Mouse (Mus musculus) hindbrain, embryonic 10.5 days (tissue): ENCODE data around the gene Slc9a5. TPM values are rescaled to one million over a fixed set of nuclear protein-coding genes. Genes with fewer than 3 reads are reported as not detected.

ENCODE experiments used
- DNase-seq: peaks from one replicate; pipeline ENCODE4 v3.0.0-alpha.2; 2017; ENCODE audit warnings: low spot score
- H3K27ac ChIP-seq: fragments of 300-500 bp; sonication (generic); 2 replicates; pipeline ENCODE4 v1.5.1; 2016; ENCODE audit warnings: mild to moderate bottlenecking, moderate library complexity
- H3K27me3 ChIP-seq: fragments of 300-500 bp; sonication (generic); 2 replicates; pipeline ENCODE4 v1.6.1; 2016; ENCODE audit warnings: mild to moderate bottlenecking; ENCODE audit not compliant: poor library complexity, insufficient read depth, severe bottlenecking
- H3K36me3 ChIP-seq: fragments of 300-500 bp; sonication (generic); 2 replicates; pipeline ENCODE4 v1.6.1; 2016; ENCODE audit warnings: mild to moderate bottlenecking, moderate library complexity
- H3K4me1 ChIP-seq: fragments of 300-500 bp; sonication (generic); replicated peaks from 2 replicates; pipeline ENCODE4 v1.6.1; 2016; ENCODE audit warnings: mild to moderate bottlenecking
- H3K4me3 ChIP-seq: fragments of 300-500 bp; sonication (generic); 2 replicates; pipeline ENCODE4 v1.5.1; 2016; ENCODE audit warnings: mild to moderate bottlenecking, moderate library complexity
- H3K9me3 ChIP-seq: fragments of 300-500 bp; sonication (generic); 2 replicates; pipeline ENCODE4 v1.6.1; 2016; ENCODE audit warnings: mild to moderate bottlenecking, moderate library complexity
- WGBS: fragments of 180-500 bp; shearing (Covaris S2); methylation state at CpG from one replicate; pipeline ENCODE4 v1.1.7; 2016; 5-methylcytosine and 5-hydroxymethylcytosine counted together
- polyA plus RNA-seq: library from polyadenylated mRNA; unstranded; fragments of >200 nt; fragmentation: Nextera tagmentation; extraction: Ambion mirVana; gene quantifications from 2 replicates; pipeline ENCODE4 v1.2.1, GENCODE M21; 2016

The Slc9a5 gene
- polyA plus RNA-seq, 1 experiment from 2014 or later, result 4.1 TPM

GRCm38 (mm10) chr8:105331931-105332330 is 16.7 kb upstream of the Slc9a5 start:
- Histone ChIP-seq H3K27ac (no peak overlapping the region), H3K9me3 (no peaks in the 10 kb centered on the region), H3K4me1 (peaks cover 7% of the 10 kb centered on the region), H3K4me3 (no peak overlapping the region), H3K27me3 (peaks cover 5% of the 10 kb centered on the region; the same call in 1 of the 2 replicates), H3K36me3 (peaks cover 93% of the 10 kb centered on the region)
- WGBS, result 94% methylated on average over 9 of the region's 9 CpGs
- no peak for DNase-seq

- 86% methylated on average over 2 of the region's 2 CpGs for WGBS
- Histone ChIP-seq H3K9me3 (no peaks in the 10 kb centered on the region), H3K36me3 (peaks cover 99% of the 10 kb centered on the region), H3K4me1 (peaks cover 1% of the 10 kb centered on the region), H3K4me3 (no peak overlapping the region), H3K27me3 (peaks cover 11% of the 10 kb centered on the region; the same call in 1 of the 2 replicates), H3K27ac (no peak overlapping the region)
- no peak for DNase-seq
Observed at GRCm38 (mm10) chr8:105332523-105332922, 16.1 kb upstream of the Slc9a5 start.

GRCm38 (mm10) chr8:105336373-105337130 is 12.1 kb upstream of the Slc9a5 start:
- no peak for DNase-seq
- no peak overlapping the region for H3K4me3 ChIP-seq
- no peak overlapping the region for H3K27ac ChIP-seq
- peaks cover 5% of the 10 kb centered on the region; the same call in 1 of the 2 replicates for H3K4me1 ChIP-seq
- H3K36me3 ChIP-seq, result peaks cover 73% of the 10 kb centered on the region
- WGBS, result 49% methylated on average over 32 of the region's 32 CpGs
- peaks cover 11% of the 10 kb centered on the region; the same call in 1 of the 2 replicates for H3K27me3 ChIP-seq
- no peaks in the 10 kb centered on the region for H3K9me3 ChIP-seq

- Histone ChIP-seq H3K4me3 (no peak overlapping the region), H3K27ac (no peak overlapping the region), H3K4me1 (peaks cover 5% of the 10 kb centered on the region; the same call in 1 of the 2 replicates), H3K36me3 (peaks cover 49% of the 10 kb centered on the region), H3K9me3 (no peaks in the 10 kb centered on the region), H3K27me3 (peaks cover 11% of the 10 kb centered on the region; the same call in 1 of the 2 replicates)
- 67% methylated on average over 4 of the region's 4 CpGs for WGBS
- no peak for DNase-seq
Observed at GRCm38 (mm10) chr8:105338992-105339391, 9.7 kb upstream of the Slc9a5 start.

GRCm38 (mm10) chr8:105339886-105340635 is 8.6 kb upstream of the Slc9a5 start:
- WGBS, result 85% methylated on average over 6 of the region's 6 CpGs
- H3K27me3 ChIP-seq, result peaks cover 11% of the 10 kb centered on the region; the same call in 1 of the 2 replicates
- H3K36me3 ChIP-seq, result peaks cover 38% of the 10 kb centered on the region
- H3K4me1 ChIP-seq, result peaks cover 15% of the 10 kb centered on the region
- DNase-seq, result no peak
- H3K27ac ChIP-seq, result no peak overlapping the region
- H3K9me3 ChIP-seq, result no peaks in the 10 kb centered on the region
- no peak overlapping the region for H3K4me3 ChIP-seq

GRCm38 (mm10) chr8:105341399-105341798 is 7.2 kb upstream of the Slc9a5 start:
- no peaks in the 10 kb centered on the region for H3K9me3 ChIP-seq
- H3K27ac ChIP-seq, result no peak overlapping the region
- DNase-seq, result no peak
- H3K27me3 ChIP-seq, result peaks cover 14% of the 10 kb centered on the region; the same call in 1 of the 2 replicates
- peaks cover 25% of the 10 kb centered on the region for H3K36me3 ChIP-seq
- peaks cover 28% of the 10 kb centered on the region for H3K4me1 ChIP-seq
- H3K4me3 ChIP-seq, result no peak overlapping the region
- WGBS, result 50% methylated on average over 8 of the region's 8 CpGs

- H3K9me3 ChIP-seq, result no peaks in the 10 kb centered on the region
- WGBS, result 81% methylated on average over 4 of the region's 4 CpGs
- H3K36me3 ChIP-seq, result peaks cover 11% of the 10 kb centered on the region
- no peak for DNase-seq
- 0 out of 2 replicates have a peak, but pooled peaks cover 10% of the 10 kb centered on the region for H3K27me3 ChIP-seq
- H3K27ac ChIP-seq, result no peak overlapping the region
- H3K4me1 ChIP-seq, result peaks cover 42% of the 10 kb centered on the region
- H3K4me3 ChIP-seq, result no peak overlapping the region
Observed at GRCm38 (mm10) chr8:105342768-105343167, 5.9 kb upstream of the Slc9a5 start.

- 0 out of 2 replicates have a peak, but pooled peaks cover 10% of the 10 kb centered on the region for H3K27me3 ChIP-seq
- WGBS, result 84% methylated on average over 8 of the region's 8 CpGs
- no peak overlapping the region for H3K27ac ChIP-seq
- H3K4me1 ChIP-seq, result peaks cover 54% of the 10 kb centered on the region
- no peak overlapping the region for H3K4me3 ChIP-seq
- H3K9me3 ChIP-seq, result no peaks in the 10 kb centered on the region
- no peak for DNase-seq
- no peaks in the 10 kb centered on the region for H3K36me3 ChIP-seq
Observed at GRCm38 (mm10) chr8:105343791-105344574, 4.7 kb upstream of the Slc9a5 start.

- Histone ChIP-seq H3K4me3 (peak overlapping the region; percentile 72; the same call in 1 of the 2 replicates), H3K27me3 (peaks cover 20% of the 10 kb centered on the region), H3K36me3 (no peaks in the 10 kb centered on the region), H3K4me1 (peaks cover 64% of the 10 kb centered on the region), H3K27ac (peak overlapping the region; percentile 40; the same call in 1 of the 2 replicates), H3K9me3 (no peaks in the 10 kb centered on the region)
- no peak for DNase-seq
- WGBS, result 68% methylated on average over 7 of the region's 7 CpGs
Observed at GRCm38 (mm10) chr8:105345061-105345975, 3.3 kb upstream of the Slc9a5 start.

GRCm38 (mm10) chr8:105346611-105347427 is 1.8 kb upstream of the Slc9a5 start:
- H3K4me1 ChIP-seq, result peaks cover 68% of the 10 kb centered on the region
- peak overlapping the region; percentile 90 for H3K27ac ChIP-seq
- no peaks in the 10 kb centered on the region for H3K9me3 ChIP-seq
- DNase-seq, result peak; percentile 72
- peak overlapping the region; percentile 72 for H3K4me3 ChIP-seq
- WGBS, result under 1% methylated on average over 34 of the region's 34 CpGs
- no peaks in the 10 kb centered on the region for H3K36me3 ChIP-seq
- peaks cover 31% of the 10 kb centered on the region for H3K27me3 ChIP-seq
